Mouse (Mus musculus): ENCODE measurements at regions not wholly inside any gene's neighbourhood (a gene's known extent, or its start where the extent isn't known, plus 50 kb on each side); places are given as distances from the start of the nearest gene placed in this dataset.

- Histone ChIP-seq H3K36me3 (ENCODE audit: control insufficient read depth, insufficient read depth) (no peaks in the 10 kb centered on the region), H3K27me3 (replicated peaks; ENCODE audit: control insufficient read depth, insufficient read depth, low read length) (no peaks in the 10 kb centered on the region), H3K4me1 (replicated peaks; ENCODE audit: control insufficient read depth, insufficient read depth, low read length) (no peaks in the 10 kb centered on the region), H3K9ac (ENCODE audit: low read depth, low read length) (no peak overlapping the region), H3K9me3 (ENCODE audit: control insufficient read depth) (no peaks in the 10 kb centered on the region), H3K4me3 (ENCODE audit: low read depth, low read length) (no peak overlapping the region), H3K4me2 (replicated peaks; ENCODE audit: low read depth) (no peak overlapping the region), H3K27ac (ENCODE audit: low read depth, low read length) (no peak overlapping the region)
- WGBS = 86% methylated on average over 8 of the region's 8 CpGs
- TF ChIP-seq CTCF (IDR thresholded peaks at IDR 0.05; ENCODE audit: low read depth) = no peak
- ATAC-seq = no peak
Observed at GRCm38 (mm10) chr1:76362106-76362505, 816.0 kb downstream of the Slc4a3 start.

DNA sequence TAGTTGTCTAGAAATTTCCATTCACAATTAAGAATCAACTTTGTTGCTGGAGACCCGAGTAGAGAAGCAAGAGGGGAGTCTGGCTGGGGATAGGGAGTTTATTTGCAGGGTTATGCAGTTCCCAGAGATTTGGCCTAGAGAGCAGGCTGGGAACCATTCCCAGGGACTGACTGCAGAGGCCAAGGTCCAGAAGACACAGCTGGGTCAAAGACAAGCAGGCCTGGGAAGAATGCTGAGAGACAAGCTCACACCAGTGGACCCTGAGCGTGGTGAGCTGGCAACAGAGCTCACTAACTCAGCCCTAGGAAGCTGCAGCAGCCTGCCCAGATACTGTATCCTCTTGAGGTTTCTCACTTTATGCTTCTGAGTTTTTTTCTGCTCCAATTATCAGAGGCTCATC is 827.9 kb downstream of the Slc4a3 start:
- H3K27ac ChIP-seq (ENCODE audit: low read depth, low read length) = no peak overlapping the region
- H3K9ac ChIP-seq (ENCODE audit: low read depth, low read length) = no peak overlapping the region
- no peak overlapping the region for H3K4me2 ChIP-seq (replicated peaks; ENCODE audit: low read depth)
- H3K9me3 ChIP-seq (ENCODE audit: control insufficient read depth) = no peaks in the 10 kb centered on the region
- H3K36me3 ChIP-seq (ENCODE audit: control insufficient read depth, insufficient read depth) = no peaks in the 10 kb centered on the region
- ATAC-seq = no peak
- no peak overlapping the region for H3K4me3 ChIP-seq (ENCODE audit: low read depth, low read length)
- WGBS = 43% methylated on average over 2 of the region's 2 CpGs
- no peak for TF ChIP-seq CTCF (IDR thresholded peaks at IDR 0.05; ENCODE audit: low read depth)
- no peaks in the 10 kb centered on the region for H3K27me3 ChIP-seq (replicated peaks; ENCODE audit: control insufficient read depth, insufficient read depth, low read length)
- no peaks in the 10 kb centered on the region for H3K4me1 ChIP-seq (replicated peaks; ENCODE audit: control insufficient read depth, insufficient read depth, low read length)

GRCm38 (mm10) chr1:76378154-76378553 is 832.1 kb downstream of the Slc4a3 start:
- Histone ChIP-seq H3K27ac (ENCODE audit: low read depth, low read length) (no peak overlapping the region), H3K36me3 (ENCODE audit: control insufficient read depth, insufficient read depth) (no peaks in the 10 kb centered on the region), H3K4me1 (replicated peaks; ENCODE audit: control insufficient read depth, insufficient read depth, low read length) (no peaks in the 10 kb centered on the region), H3K4me2 (replicated peaks; ENCODE audit: low read depth) (no peak overlapping the region), H3K27me3 (replicated peaks; ENCODE audit: control insufficient read depth, insufficient read depth, low read length) (no peaks in the 10 kb centered on the region), H3K4me3 (ENCODE audit: low read depth, low read length) (no peak overlapping the region), H3K9me3 (ENCODE audit: control insufficient read depth) (no peaks in the 10 kb centered on the region), H3K9ac (ENCODE audit: low read depth, low read length) (no peak overlapping the region)
- TF ChIP-seq CTCF (IDR thresholded peaks at IDR 0.05; ENCODE audit: low read depth) = no peak
- ATAC-seq = no peak
- WGBS = 46% methylated on average over 3 of the region's 3 CpGs

DNA sequence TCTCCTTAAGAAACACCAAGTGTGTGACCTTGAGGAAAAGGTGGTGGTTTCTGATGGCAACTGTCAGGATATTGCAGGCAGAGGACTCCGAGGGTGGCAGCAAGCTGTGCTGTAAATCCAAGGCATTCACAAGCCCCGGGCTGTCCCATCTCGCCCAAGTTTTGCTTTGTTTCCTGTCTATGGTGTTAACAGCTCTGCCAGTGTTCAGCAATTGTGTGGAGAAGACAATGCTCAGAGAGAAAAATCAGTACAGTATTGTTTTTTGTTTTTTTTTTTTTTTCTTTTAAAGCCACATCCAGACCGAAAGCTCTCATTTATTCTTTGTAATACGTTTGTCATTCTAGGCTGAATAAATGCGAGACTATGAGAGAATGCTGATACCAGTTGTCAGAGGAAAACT is 846.5 kb downstream of the Slc4a3 start:
- ATAC-seq = no peak
- Histone ChIP-seq H3K27me3 (replicated peaks; ENCODE audit: control insufficient read depth, insufficient read depth, low read length) (no peaks in the 10 kb centered on the region), H3K4me2 (replicated peaks; ENCODE audit: low read depth) (no peak overlapping the region), H3K9ac (ENCODE audit: low read depth, low read length) (no peak overlapping the region), H3K4me3 (ENCODE audit: low read depth, low read length) (no peak overlapping the region), H3K4me1 (replicated peaks; ENCODE audit: control insufficient read depth, insufficient read depth, low read length) (no peaks in the 10 kb centered on the region), H3K27ac (ENCODE audit: low read depth, low read length) (no peak overlapping the region), H3K36me3 (ENCODE audit: control insufficient read depth, insufficient read depth) (no peaks in the 10 kb centered on the region), H3K9me3 (ENCODE audit: control insufficient read depth) (no peaks in the 10 kb centered on the region)
- TF ChIP-seq CTCF (IDR thresholded peaks at IDR 0.05; ENCODE audit: low read depth) = no peak
- WGBS = 67% methylated on average over 6 of the region's 6 CpGs

DNA sequence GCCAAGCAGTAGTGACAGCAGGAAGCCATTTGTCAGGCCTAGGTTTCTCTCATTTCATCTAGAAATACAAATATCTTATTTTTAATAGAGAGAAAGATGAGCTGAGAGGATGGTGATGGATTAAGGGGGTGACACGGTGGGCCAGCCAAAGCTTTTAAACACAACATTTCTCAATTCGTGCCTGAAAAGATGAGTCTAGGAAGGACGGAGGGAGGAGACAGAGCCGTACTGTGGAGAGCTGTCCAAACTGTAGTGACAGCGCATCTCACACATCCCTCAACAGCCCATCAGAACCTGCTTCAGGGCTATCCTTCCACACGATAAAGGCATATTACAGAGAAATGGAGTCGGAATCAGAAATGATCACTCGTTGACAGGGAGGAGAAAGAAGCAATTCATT is 848.0 kb downstream of the Slc4a3 start:
- Histone ChIP-seq H3K27ac (ENCODE audit: low read depth, low read length) (no peak overlapping the region), H3K4me2 (replicated peaks; ENCODE audit: low read depth) (no peak overlapping the region), H3K4me3 (ENCODE audit: low read depth, low read length) (no peak overlapping the region), H3K4me1 (replicated peaks; ENCODE audit: control insufficient read depth, insufficient read depth, low read length) (no peaks in the 10 kb centered on the region), H3K27me3 (replicated peaks; ENCODE audit: control insufficient read depth, insufficient read depth, low read length) (no peaks in the 10 kb centered on the region), H3K9me3 (ENCODE audit: control insufficient read depth) (no peaks in the 10 kb centered on the region), H3K9ac (ENCODE audit: low read depth, low read length) (no peak overlapping the region), H3K36me3 (ENCODE audit: control insufficient read depth, insufficient read depth) (no peaks in the 10 kb centered on the region)
- WGBS = 83% methylated on average over 8 of the region's 8 CpGs
- no peak for TF ChIP-seq CTCF (IDR thresholded peaks at IDR 0.05; ENCODE audit: low read depth)
- ATAC-seq = no peak

DNA sequence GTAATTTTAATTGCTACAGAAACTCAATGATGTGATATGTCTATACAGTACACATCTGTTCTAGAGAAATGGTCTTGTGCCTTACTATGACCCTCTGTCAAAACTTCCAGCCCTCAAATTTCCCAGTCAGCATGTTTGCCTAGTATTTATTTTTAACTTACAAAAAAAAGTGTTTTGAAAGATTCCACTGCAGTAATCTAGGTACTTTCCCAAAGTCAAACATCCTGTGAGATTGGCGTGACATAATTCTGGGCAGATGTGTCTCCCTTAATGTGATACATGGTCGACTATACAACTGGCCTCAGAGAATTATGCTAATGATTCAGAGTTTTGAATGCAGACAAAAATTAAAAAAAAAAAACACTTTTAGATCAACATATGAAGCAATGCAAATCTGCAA is 856.8 kb downstream of the Slc4a3 start:
- H3K9ac ChIP-seq (ENCODE audit: low read depth, low read length) = no peak overlapping the region
- no peak overlapping the region for H3K4me3 ChIP-seq (ENCODE audit: low read depth, low read length)
- no peak for ATAC-seq
- H3K4me1 ChIP-seq (replicated peaks; ENCODE audit: control insufficient read depth, insufficient read depth, low read length) = no peaks in the 10 kb centered on the region
- no peaks in the 10 kb centered on the region for H3K27me3 ChIP-seq (replicated peaks; ENCODE audit: control insufficient read depth, insufficient read depth, low read length)
- H3K9me3 ChIP-seq (ENCODE audit: control insufficient read depth) = no peaks in the 10 kb centered on the region
- H3K36me3 ChIP-seq (ENCODE audit: control insufficient read depth, insufficient read depth) = no peaks in the 10 kb centered on the region
- H3K27ac ChIP-seq (ENCODE audit: low read depth, low read length) = no peak overlapping the region
- no peak for TF ChIP-seq CTCF (IDR thresholded peaks at IDR 0.05; ENCODE audit: low read depth)
- H3K4me2 ChIP-seq (replicated peaks; ENCODE audit: low read depth) = no peak overlapping the region
- WGBS = 69% methylated on average over 2 of the region's 2 CpGs

DNA sequence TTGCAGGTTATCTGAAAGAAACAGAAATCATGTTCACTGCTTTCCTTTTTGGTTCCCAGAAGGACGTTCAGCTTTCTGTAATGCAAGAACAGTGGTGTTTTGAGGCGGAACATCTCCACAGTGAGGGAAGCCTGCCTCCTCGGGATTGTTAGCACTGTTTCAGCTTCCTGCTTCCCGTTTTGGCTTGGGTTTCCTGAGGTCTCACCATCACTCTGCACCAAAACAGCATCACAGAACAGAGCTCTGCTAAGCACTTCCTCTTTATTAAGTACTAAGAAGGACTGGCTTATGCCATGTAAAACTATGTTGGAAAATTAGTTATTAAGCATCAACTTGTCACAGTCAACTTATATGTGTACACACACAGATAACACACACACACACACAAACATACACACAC is 857.9 kb downstream of the Slc4a3 start:
- Histone ChIP-seq H3K36me3 (ENCODE audit: control insufficient read depth, insufficient read depth) (no peaks in the 10 kb centered on the region), H3K9ac (ENCODE audit: low read depth, low read length) (no peak overlapping the region), H3K4me2 (replicated peaks; ENCODE audit: low read depth) (no peak overlapping the region), H3K4me3 (ENCODE audit: low read depth, low read length) (no peak overlapping the region), H3K27me3 (replicated peaks; ENCODE audit: control insufficient read depth, insufficient read depth, low read length) (no peaks in the 10 kb centered on the region), H3K9me3 (ENCODE audit: control insufficient read depth) (no peaks in the 10 kb centered on the region), H3K27ac (ENCODE audit: low read depth, low read length) (no peak overlapping the region), H3K4me1 (replicated peaks; ENCODE audit: control insufficient read depth, insufficient read depth, low read length) (no peaks in the 10 kb centered on the region)
- ATAC-seq = no peak
- WGBS = 66% methylated on average over 4 of the region's 4 CpGs
- no peak for TF ChIP-seq CTCF (IDR thresholded peaks at IDR 0.05; ENCODE audit: low read depth)
